Mouse (Mus musculus) CH12.LX (cell line): ENCODE results near the gene Map3k6.

Experiments used
- BHLHE40 ChIP-seq: IDR thresholded peaks from 2 replicates; pipeline ENCODE4 v1.6.1; 2011; ENCODE audit warnings: mild to moderate bottlenecking, low read depth, low read length, improper control_type of control experiment
- CTCF ChIP-seq, 2 experiments: IDR thresholded peaks in 1 of 2; conservative IDR thresholded peaks in 1 of 2; 2 replicates each; pipeline ENCODE4 v1.5.1; 2011 to 2012; ENCODE audit warnings: low read depth in 2 of 2, low read length in 2 of 2, improper control_type of control experiment in 1 of 2, inconsistent platforms in 1 of 2, mild to moderate bottlenecking in 1 of 2, moderate library complexity in 1 of 2
- EP300 ChIP-seq: IDR thresholded peaks from 2 replicates; pipeline ENCODE4 v1.6.1; 2011; ENCODE audit warnings: low read length, improper control_type of control experiment
- MAFK ChIP-seq: IDR thresholded peaks from 2 replicates; pipeline ENCODE4 v1.6.1; 2011; ENCODE audit warnings: low read length, improper control_type of control experiment; ENCODE audit not compliant: insufficient replicate concordance
- MXI1 ChIP-seq: IDR thresholded peaks from 2 replicates; pipeline ENCODE4 v1.6.1; 2011; ENCODE audit warnings: mild to moderate bottlenecking, low read depth, low read length, improper control_type of control experiment
- POLR2A ChIP-seq: IDR thresholded peaks from 2 replicates; pipeline ENCODE4 v1.6.1; 2011; ENCODE audit warnings: low read depth, mild to moderate bottlenecking, improper control_type of control experiment, low read length
- SIN3A ChIP-seq: IDR thresholded peaks from 2 replicates; pipeline ENCODE4 v1.6.1; 2012; ENCODE audit warnings: low read length, improper control_type of control experiment, inconsistent platforms
- TBP ChIP-seq: conservative IDR thresholded peaks from 2 replicates; pipeline ENCODE4 v1.6.1; 2011; ENCODE audit warnings: low read depth, low read length, improper control_type of control experiment

DNA sequence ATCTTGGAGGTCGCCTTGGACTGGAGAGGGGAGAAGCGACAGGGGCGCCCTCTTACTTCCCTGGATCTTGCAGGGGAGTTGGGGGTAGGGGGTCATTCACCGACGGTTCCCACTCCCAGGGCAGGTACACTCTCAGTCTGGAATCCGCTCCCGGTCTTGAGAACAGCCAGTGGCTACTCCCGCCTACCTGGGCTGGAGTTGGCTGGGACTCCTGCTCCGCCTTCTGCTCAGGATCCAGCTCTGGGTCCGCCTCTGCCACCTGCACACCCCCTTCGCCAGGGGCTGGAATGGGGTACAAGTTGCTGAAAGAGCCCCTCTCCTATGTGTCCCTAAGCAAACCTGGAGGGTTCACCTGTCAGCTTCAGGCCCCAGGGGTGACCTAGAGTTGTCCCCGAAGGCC, 16.6 kb downstream of the Map3k6 start:
- TF ChIP-seq BHLHE40 (no peak), CTCF (conservative IDR thresholded peaks at IDR 0.05 in 1 of 2, IDR thresholded peaks at IDR 0.05 in 1 of 2; ENCODE audit: low read depth in 2 of 2, low read length in 2 of 2) (no peak), MXI1 (no peak), TBP (no peak), SIN3A (no peak), EP300 (no peak), POLR2A (no peak), MAFK (no peak)
